Mouse (Mus musculus) CD4-positive, CD25-positive, alpha-beta regulatory T cell, adult 4 months (primary cell): ENCODE measurements around the gene Rnf185. TPM values are rescaled to one million over a fixed set of nuclear protein-coding genes. Genes with fewer than 3 reads are reported as not detected.

Experiments used
- polyA plus RNA-seq, 2 experiments: library from polyadenylated mRNA; unstranded; fragments of 100-300 nt; shearing (Covaris generic); gene quantifications; one replicate each; pipeline ENCODE4 v1.2.1; 2017

Gene Rnf185
- polyA plus RNA-seq, 2 experiments from 2014 or later: 26.6 to 29.4 TPM

Other genes starting within 250 kb of the Rnf185 start
- 10 to 100 TPM; 54.0 to 72.4 TPM for gene Eif4enif1, start 250.0 kb downstream of the Rnf185 start, polyA plus RNA-seq
- gene Drg1, start 185.9 kb downstream of the Rnf185 start, polyA plus RNA-seq: 100 to 1,000 TPM; 175 to 190 TPM
- gene Patz1, start 163.5 kb downstream of the Rnf185 start, polyA plus RNA-seq: 10 to 100 TPM; 14.2 to 17.7 TPM
- gene Pik3ip1, start 122.0 kb downstream of the Rnf185 start, polyA plus RNA-seq: 10 to 100 TPM; 54.8 to 78.5 TPM
- gene Limk2, start 43.2 kb downstream of the Rnf185 start, polyA plus RNA-seq: 10 to 100 TPM; 70.9 to 98.5 TPM
- gene Pla2g3, start 35.9 kb upstream of the Rnf185 start, polyA plus RNA-seq: under 1 TPM in 1 of 2 experiments, not detected in 1; 0.20 TPM
- gene Inpp5j, start 52.5 kb upstream of the Rnf185 start, polyA plus RNA-seq: under 1 TPM in 1 of 2 experiments, not detected in 1; 0.13 TPM
- gene Selenom, start 62.3 kb upstream of the Rnf185 start, polyA plus RNA-seq: 1 to 10 TPM; 7.6 to 8.9 TPM
- gene Smtn, start 88.2 kb upstream of the Rnf185 start, polyA plus RNA-seq: under 1 TPM; 0.16 to 0.65 TPM
- 10 to 100 TPM in 1 of 2 experiments, 1 to 10 TPM in 1; 8.1 to 10.7 TPM for gene Morc2a, start 196.8 kb upstream of the Rnf185 start, polyA plus RNA-seq